Mouse (Mus musculus) myocyte (in vitro differentiated cells): ENCODE data around the gene Tpsb2. TPM values are rescaled to one million over a fixed set of nuclear protein-coding genes. Genes with fewer than 3 reads are reported as not detected.

Experiments
- H3K27me3 ChIP-seq: one replicate; pipeline ENCODE4 v1.6.1; 2011; ENCODE audit not compliant: control insufficient read depth, insufficient read depth, insufficient read length
- H3K36me3 ChIP-seq: one replicate; pipeline ENCODE4 v1.6.1; 2011; ENCODE audit not compliant: control insufficient read depth, insufficient read depth
- H3K4me2 ChIP-seq: one replicate; pipeline ENCODE4 v1.6.1; 2011; ENCODE audit warnings: low read depth, control low read depth
- H3K4me3 ChIP-seq: one replicate; pipeline ENCODE4 v1.5.1; 2011; ENCODE audit warnings: mild to moderate bottlenecking, control low read depth, moderate library complexity
- H3K79me2 ChIP-seq: one replicate; pipeline ENCODE4 v1.6.1; 2011; ENCODE audit not compliant: control insufficient read depth, insufficient read depth
- H3ac ChIP-seq: one replicate; pipeline ENCODE4 v1.6.1; 2011; ENCODE audit not compliant: control insufficient read depth, insufficient read length
- CEBPB ChIP-seq: IDR thresholded peaks from 2 replicates; pipeline ENCODE4 v1.6.1; 2011; ENCODE audit warnings: mild to moderate bottlenecking, moderate library complexity; ENCODE audit not compliant: poor library complexity, insufficient read depth, severe bottlenecking
- E2F4 ChIP-seq: IDR thresholded peaks from one replicate; pipeline ENCODE4 v1.6.1; 2011; ENCODE audit warnings: mild to moderate bottlenecking, control low read depth, moderate library complexity; ENCODE audit not compliant: insufficient read depth
- MAX ChIP-seq: IDR thresholded peaks from one replicate; pipeline ENCODE4 v1.6.1; 2011; ENCODE audit warnings: low read depth, mild to moderate bottlenecking, control low read depth
- MYOD1 ChIP-seq, 3 experiments: IDR thresholded peaks; one replicate each; pipeline ENCODE4 v1.6.1; 2011; ENCODE audit warnings: control low read depth in 2 of 3, low read depth in 2 of 3, mild to moderate bottlenecking in 2 of 3, moderate library complexity in 1 of 3; ENCODE audit not compliant: insufficient read length in 2 of 3, control insufficient read depth in 1 of 3
- MYOG ChIP-seq, 3 experiments: IDR thresholded peaks; one replicate each; pipeline ENCODE4 v1.6.1; 2011; ENCODE audit warnings: control low read depth in 2 of 3, low read depth in 2 of 3, mild to moderate bottlenecking in 2 of 3; ENCODE audit not compliant: insufficient read length in 2 of 3, control insufficient read depth in 1 of 3, insufficient read depth in 1 of 3
- POLR2A ChIP-seq: IDR thresholded peaks from one replicate; pipeline ENCODE4 v1.6.1; 2011; ENCODE audit warnings: low read depth, mild to moderate bottlenecking, control low read depth, moderate library complexity; ENCODE audit not compliant: insufficient read length
- POLR2AphosphoS2 ChIP-seq: IDR thresholded peaks from one replicate; pipeline ENCODE4 v1.6.1; 2011; ENCODE audit warnings: low read depth, control low read depth; ENCODE audit not compliant: insufficient read length
- REST ChIP-seq: IDR thresholded peaks from one replicate; pipeline ENCODE4 v1.6.1; 2011; ENCODE audit warnings: mild to moderate bottlenecking, control low read depth, moderate library complexity; ENCODE audit not compliant: insufficient read depth, insufficient read length
- SRF ChIP-seq: IDR thresholded peaks from one replicate; pipeline ENCODE4 v1.6.1; 2011; ENCODE audit warnings: low read depth; ENCODE audit not compliant: control insufficient read depth, insufficient read length
- TCF12 ChIP-seq: IDR thresholded peaks from one replicate; pipeline ENCODE4 v1.6.1; 2011; ENCODE audit warnings: mild to moderate bottlenecking, control low read depth; ENCODE audit not compliant: poor library complexity, insufficient read depth, severe bottlenecking
- TCF3 ChIP-seq: IDR thresholded peaks from one replicate; pipeline ENCODE4 v1.6.1; 2011; ENCODE audit warnings: low read depth, control low read depth; ENCODE audit not compliant: insufficient read length
- USF1 ChIP-seq: IDR thresholded peaks from one replicate; pipeline ENCODE4 v1.6.1; 2011; ENCODE audit warnings: low read depth, mild to moderate bottlenecking, control low read depth, moderate library complexity
- polyA plus RNA-seq: library from polyadenylated mRNA; unstranded; fragments of >200 nt; fragmentation: generic; extraction: Trizol; gene quantifications from one replicate; pipeline ENCODE4 v1.2.1, GENCODE M21; 2012; ENCODE audit warnings: missing spikeins

Gene Tpsb2
- polyA plus RNA-seq, 1 experiment, result not detected

DNA sequence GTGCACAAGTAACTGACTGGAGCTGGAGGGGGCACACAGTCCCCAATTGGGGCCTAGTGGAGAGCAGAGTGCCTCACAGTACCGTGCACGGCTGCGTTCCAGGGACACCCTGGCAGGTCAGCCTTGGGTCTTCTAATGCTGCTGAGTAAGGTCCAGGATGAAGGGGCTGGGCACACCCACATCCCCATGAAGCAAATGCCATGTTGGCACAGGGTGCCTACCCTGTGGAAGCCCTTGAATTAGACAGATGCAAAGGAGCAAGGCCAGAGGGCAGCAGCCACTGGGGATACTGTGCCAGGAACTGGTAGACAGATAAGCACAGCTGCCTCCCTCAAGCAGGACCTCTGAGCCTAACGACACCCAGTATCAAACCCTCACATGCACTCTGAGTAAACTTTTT, 28.4 kb downstream of the Tpsb2 start:
- Histone ChIP-seq H3K27me3 (peaks cover 68% of the 10 kb centered on the region), H3K4me3 (no peak overlapping the region), H3ac (no peak overlapping the region), H3K79me2 (no peaks in the 10 kb centered on the region), H3K36me3 (no peaks in the 10 kb centered on the region), H3K4me2 (no peak overlapping the region)
- TF ChIP-seq USF1 (no peak), POLR2A (no peak), MYOG (IDR thresholded peaks at IDR 0.05; ENCODE audit: control insufficient read depth in 1 of 3, insufficient read depth in 1 of 3, insufficient read length in 2 of 3, low read depth in 2 of 3) (no peak), MYOD1 (IDR thresholded peaks at IDR 0.05; ENCODE audit: control insufficient read depth in 1 of 3, insufficient read length in 2 of 3, low read depth in 2 of 3) (no peak), E2F4 (no peak), TCF3 (no peak), POLR2AphosphoS2 (no peak), TCF12 (no peak)

DNA sequence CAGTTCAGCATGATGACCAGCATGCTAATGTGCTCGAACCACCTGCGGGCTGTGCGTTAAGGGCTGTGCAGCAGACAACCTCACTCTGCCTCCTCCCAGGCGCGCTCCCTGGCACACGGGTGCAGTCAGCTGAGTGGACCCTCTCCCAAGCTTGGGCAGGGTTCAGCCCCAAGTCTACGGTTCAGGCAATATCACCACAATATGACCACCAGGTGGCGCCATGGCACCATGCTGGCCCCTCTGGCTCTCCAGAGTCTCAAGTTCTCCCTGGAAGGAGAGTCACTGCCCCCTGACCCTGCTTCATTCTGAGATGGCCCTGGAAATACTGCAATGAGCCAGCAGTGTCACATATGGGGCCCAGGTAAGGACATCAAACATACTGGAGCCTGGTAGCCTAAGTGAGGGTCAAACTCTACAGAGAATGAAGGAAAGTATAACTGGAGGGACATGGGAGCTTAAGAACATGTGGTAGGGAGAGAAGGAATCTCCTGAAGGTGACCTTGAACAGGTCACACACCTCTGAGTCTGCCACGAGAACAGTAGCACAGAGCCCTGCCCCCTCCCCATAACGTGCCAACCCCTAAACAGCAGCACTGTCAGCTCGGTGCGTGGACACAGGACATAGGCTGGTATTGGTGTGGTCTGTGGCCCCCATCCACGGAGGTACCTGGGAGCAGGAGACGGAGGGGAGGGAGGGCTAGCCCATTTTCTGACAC, 31.9 kb downstream of the Tpsb2 start:
- TF ChIP-seq POLR2AphosphoS2 (no peak), POLR2A (no peak), CEBPB (no peak), REST (no peak), TCF3 (no peak), SRF (no peak)
- H3K4me3 ChIP-seq, result no peak overlapping the region
- no peak overlapping the region for H3K4me2 ChIP-seq
- no peaks in the 10 kb centered on the region for H3K36me3 ChIP-seq
- no peaks in the 10 kb centered on the region for H3K79me2 ChIP-seq
- H3K27me3 ChIP-seq, result peaks cover 56% of the 10 kb centered on the region
- H3ac ChIP-seq, result no peak overlapping the region

DNA sequence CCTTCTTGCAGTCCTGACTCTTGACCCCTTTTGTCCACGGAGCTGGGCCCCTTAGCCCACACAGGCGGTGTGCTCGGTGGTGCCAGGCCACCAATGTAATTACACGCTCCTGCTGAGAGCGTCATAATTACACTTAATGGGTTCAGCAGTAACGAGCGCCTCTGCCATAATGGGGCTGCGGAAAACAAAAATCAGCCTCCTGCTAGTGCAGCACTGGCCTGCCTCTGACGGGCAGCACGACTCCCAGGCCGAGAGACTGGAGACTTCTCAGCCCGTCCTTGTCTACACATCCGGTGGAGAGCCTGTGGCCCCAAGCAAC, 32.4 kb downstream of the Tpsb2 start:
- Histone ChIP-seq H3K36me3 (no peaks in the 10 kb centered on the region), H3K4me3 (no peak overlapping the region), H3K4me2 (no peak overlapping the region), H3K79me2 (no peaks in the 10 kb centered on the region), H3K27me3 (peaks cover 55% of the 10 kb centered on the region), H3ac (no peak overlapping the region)
- no peak for TF ChIP-seq SRF
- TF ChIP-seq POLR2A, result no peak
- no peak for TF ChIP-seq TCF12
- no peak for TF ChIP-seq REST
- TF ChIP-seq POLR2AphosphoS2, result no peak
- no peak for TF ChIP-seq E2F4
- TF ChIP-seq USF1, result no peak
- TF ChIP-seq CEBPB, result no peak
- TF ChIP-seq MAX, result no peak
- no peak for TF ChIP-seq TCF3

DNA sequence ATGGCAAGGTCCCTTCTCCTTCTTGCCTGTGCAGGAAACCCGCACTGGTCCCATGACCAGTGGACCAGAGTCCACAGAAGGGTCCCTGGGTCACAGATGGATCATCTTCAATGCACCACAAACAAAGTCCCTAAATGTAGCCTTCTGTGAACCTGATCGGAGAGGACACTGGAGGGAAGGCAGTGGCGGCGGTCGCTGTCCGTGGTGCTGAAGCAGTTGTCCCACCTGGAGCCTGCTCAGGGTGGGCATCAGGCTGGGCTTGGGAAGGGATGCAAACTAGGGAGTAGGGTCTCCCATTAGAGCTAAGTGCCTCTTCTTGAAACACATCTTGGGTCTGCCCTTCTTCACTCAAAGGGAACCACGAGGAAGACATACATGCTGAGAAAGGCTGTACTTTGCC, 34.3 kb downstream of the Tpsb2 start:
- no peak overlapping the region for H3ac ChIP-seq
- no peak for TF ChIP-seq TCF12
- TF ChIP-seq REST, result peak; percentile 94
- no peak for TF ChIP-seq MYOG (IDR thresholded peaks at IDR 0.05; ENCODE audit: control insufficient read depth in 1 of 3, insufficient read depth in 1 of 3, insufficient read length in 2 of 3, low read depth in 2 of 3)
- no peak for TF ChIP-seq TCF3
- TF ChIP-seq CEBPB, result no peak
- TF ChIP-seq MAX, result no peak
- TF ChIP-seq SRF, result no peak
- H3K79me2 ChIP-seq, result no peaks in the 10 kb centered on the region
- H3K27me3 ChIP-seq, result peaks cover 38% of the 10 kb centered on the region
- H3K4me2 ChIP-seq, result no peak overlapping the region
- H3K36me3 ChIP-seq, result no peaks in the 10 kb centered on the region
- no peak overlapping the region for H3K4me3 ChIP-seq

DNA sequence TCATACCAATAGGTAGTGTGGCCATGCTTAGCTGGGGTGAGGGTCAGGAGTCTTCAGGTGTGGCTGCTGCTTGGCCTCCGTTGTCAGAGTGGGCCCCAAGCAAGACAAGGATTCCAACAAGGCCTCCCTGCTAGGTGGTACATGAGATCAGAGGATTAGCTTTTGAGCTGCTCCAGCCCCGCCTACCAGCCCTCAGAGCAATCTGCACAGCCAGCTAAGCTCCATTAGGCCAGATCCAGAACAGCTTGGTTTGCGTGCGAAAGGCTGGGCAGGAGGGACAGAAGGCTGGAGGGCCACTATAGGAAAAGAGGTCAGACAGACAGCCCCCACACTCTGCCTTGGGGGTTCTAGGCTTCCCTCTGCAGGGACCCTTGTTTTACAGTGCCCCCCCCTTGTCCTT, 35.4 kb downstream of the Tpsb2 start:
- no peak overlapping the region for H3K4me2 ChIP-seq
- no peak for TF ChIP-seq POLR2A
- no peak for TF ChIP-seq MYOD1 (IDR thresholded peaks at IDR 0.05; ENCODE audit: control insufficient read depth in 1 of 3, insufficient read length in 2 of 3, low read depth in 2 of 3)
- TF ChIP-seq TCF12, result no peak
- no peak for TF ChIP-seq TCF3
- no peak for TF ChIP-seq CEBPB
- TF ChIP-seq POLR2AphosphoS2, result no peak
- H3ac ChIP-seq, result no peak overlapping the region

More for the DNA sequence above, 35.4 kb downstream of the Tpsb2 start:
- Histone ChIP-seq H3K79me2 (no peaks in the 10 kb centered on the region), H3K36me3 (no peaks in the 10 kb centered on the region), H3K4me3 (no peak overlapping the region), H3K27me3 (peaks cover 30% of the 10 kb centered on the region)
